Mouse (Mus musculus) CH12.LX (cell line): ENCODE measurements around the gene Ankrd11.

ENCODE experiments used
- BHLHE40 ChIP-seq: IDR thresholded peaks from 2 replicates; pipeline ENCODE4 v1.6.1; 2011; ENCODE audit warnings: mild to moderate bottlenecking, low read depth, low read length, improper control_type of control experiment
- HCFC1 ChIP-seq: IDR thresholded peaks from 2 replicates; pipeline ENCODE4 v1.6.1; 2012; ENCODE audit warnings: low read depth, mild to moderate bottlenecking, inconsistent platforms, low read length, improper control_type of control experiment
- JUND ChIP-seq: conservative IDR thresholded peaks from 2 replicates; pipeline ENCODE4 v1.6.1; 2011; ENCODE audit warnings: low read depth, low read length, improper control_type of control experiment
- MXI1 ChIP-seq: IDR thresholded peaks from 2 replicates; pipeline ENCODE4 v1.6.1; 2011; ENCODE audit warnings: mild to moderate bottlenecking, low read depth, low read length, improper control_type of control experiment
- NELFE ChIP-seq: IDR thresholded peaks from 2 replicates; pipeline ENCODE4 v1.6.1; 2011; ENCODE audit warnings: low read depth, low read length, improper control_type of control experiment
- POLR2A ChIP-seq: IDR thresholded peaks from 2 replicates; pipeline ENCODE4 v1.6.1; 2011; ENCODE audit warnings: low read depth, mild to moderate bottlenecking, improper control_type of control experiment, low read length
- SIN3A ChIP-seq: IDR thresholded peaks from 2 replicates; pipeline ENCODE4 v1.6.1; 2012; ENCODE audit warnings: low read length, improper control_type of control experiment, inconsistent platforms
- SMC3 ChIP-seq: IDR thresholded peaks from 2 replicates; pipeline ENCODE4 v1.6.1; 2011; ENCODE audit warnings: low read depth, low read length, improper control_type of control experiment
- ZNF384 ChIP-seq: IDR thresholded peaks from 2 replicates; pipeline ENCODE4 v1.6.1; 2012; ENCODE audit warnings: low read depth, low read length, improper control_type of control experiment, inconsistent platforms

DNA sequence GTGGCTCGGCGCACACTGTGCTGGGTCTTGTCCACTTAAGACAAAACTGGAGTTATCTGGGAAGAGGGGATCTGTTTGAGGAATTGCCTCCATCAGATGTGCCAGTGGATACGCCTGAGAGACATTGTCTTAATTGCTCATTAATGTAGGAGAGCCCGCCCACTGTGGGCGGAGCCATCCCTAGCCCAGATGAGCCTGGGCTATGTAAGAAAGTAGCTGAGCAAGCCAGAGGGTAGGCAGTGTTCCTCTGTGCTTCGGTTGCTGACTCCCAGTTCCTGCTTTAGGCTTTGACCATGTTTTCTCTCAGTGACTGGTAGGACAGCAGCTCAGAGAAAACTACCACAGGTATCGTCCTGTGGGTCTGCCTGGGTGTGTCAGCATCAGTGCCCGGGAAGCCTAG lies 207.7 kb downstream of the Ankrd11 start:
- TF ChIP-seq SMC3: no peak
- no peak for TF ChIP-seq NELFE
- TF ChIP-seq POLR2A: no peak
- no peak for TF ChIP-seq ZNF384
- TF ChIP-seq MXI1: no peak
- no peak for TF ChIP-seq BHLHE40
- no peak for TF ChIP-seq JUND
- TF ChIP-seq HCFC1: no peak
- no peak for TF ChIP-seq SIN3A
